Mouse (Mus musculus) G1E (cell line): ENCODE measurements around the gene Ccdc113.

Experiments
- CTCF ChIP-seq: IDR thresholded peaks from 2 replicates; pipeline ENCODE4 v1.5.1; 2012; ENCODE audit warnings: low read depth, low read length, inconsistent platforms, mixed read lengths
- GATA1 ChIP-seq: IDR thresholded peaks from 2 replicates; pipeline ENCODE4 v1.6.1; 2012; ENCODE audit warnings: borderline replicate concordance, low read length, inconsistent platforms, mixed read lengths
- TAL1 ChIP-seq: conservative IDR thresholded peaks from 2 replicates; pipeline ENCODE4 v1.6.1; 2012; ENCODE audit warnings: low read depth, low read length, inconsistent platforms, mixed read lengths

GRCm38 (mm10) chr8:95595131-95595530, 61.2 kb downstream of the Ccdc113 start:
- TF ChIP-seq CTCF = no peak
- no peak for TF ChIP-seq GATA1
- no peak for TF ChIP-seq TAL1
